Mouse (Mus musculus): ENCODE data around the gene Atxn1. TPM values are rescaled to one million over a fixed set of nuclear protein-coding genes. Genes with fewer than 3 reads are reported as not detected.
A peak's percentile ranks its signal among the peaks of the same experiment; 100 is the strongest.

Gene Atxn1
- polyA plus RNA-seq, 1 experiment from 2014 or later = 9.0 TPM

- WGBS = 88% methylated on average over 9 of the region's 9 CpGs
- H3K9ac ChIP-seq = no peak overlapping the region
- no peaks in the 10 kb centered on the region for H3K9me3 ChIP-seq
- no peaks in the 10 kb centered on the region for H3K36me3 ChIP-seq (replicated peaks)
- H3K4me1 ChIP-seq = peaks cover 12% of the 10 kb centered on the region
- no peaks in the 10 kb centered on the region for H3K27me3 ChIP-seq (replicated peaks)
- no peak overlapping the region for H3K4me2 ChIP-seq
- no peak overlapping the region for H3K4me3 ChIP-seq
- ATAC-seq (replicated peaks) = no peak
- no peak overlapping the region for H3K27ac ChIP-seq
Observed at GRCm38 (mm10) chr13:45538091-45538490, 426.7 kb downstream of the Atxn1 start.

GRCm38 (mm10) chr13:45537110-45537509 is 427.7 kb downstream of the Atxn1 start:
- H3K36me3 ChIP-seq (replicated peaks) = no peaks in the 10 kb centered on the region
- no peak overlapping the region for H3K27ac ChIP-seq
- H3K9ac ChIP-seq = no peak overlapping the region
- H3K9me3 ChIP-seq = no peaks in the 10 kb centered on the region
- H3K4me2 ChIP-seq = no peak overlapping the region
- no peak overlapping the region for H3K4me3 ChIP-seq
- H3K27me3 ChIP-seq (replicated peaks) = no peaks in the 10 kb centered on the region
- H3K4me1 ChIP-seq = peaks cover 12% of the 10 kb centered on the region
- 83% methylated on average over 9 of the region's 9 CpGs for whole genome bisulfite sequencing
- no peak for ATAC-seq (replicated peaks)

GRCm38 (mm10) chr13:45535731-45536453 is 428.9 kb downstream of the Atxn1 start:
- WGBS = 92% methylated on average over 9 of the region's 9 CpGs
- no peaks in the 10 kb centered on the region for H3K27me3 ChIP-seq (replicated peaks)
- H3K9ac ChIP-seq = no peak overlapping the region

GRCm38 (mm10) chr13:45530754-45531153 is 434.1 kb downstream of the Atxn1 start:
- no peak for ATAC-seq (replicated peaks)
- H3K27ac ChIP-seq = no peak overlapping the region; the same call in 1 of the 2 replicates
- WGBS = 28% methylated on average over 6 of the region's 6 CpGs

More at GRCm38 (mm10) chr13:45535731-45536453, 428.9 kb downstream of the Atxn1 start:
- peaks cover 13% of the 10 kb centered on the region for H3K4me1 ChIP-seq
- no peak overlapping the region for H3K4me2 ChIP-seq
- no peaks in the 10 kb centered on the region for H3K36me3 ChIP-seq (replicated peaks)
- ATAC-seq (replicated peaks) = no peak
- no peaks in the 10 kb centered on the region for H3K9me3 ChIP-seq
- no peak overlapping the region for H3K27ac ChIP-seq
- H3K4me3 ChIP-seq = no peak overlapping the region

GRCm38 (mm10) chr13:45528787-45529186 is 436.0 kb downstream of the Atxn1 start:
- Histone ChIP-seq H3K4me2 (no peak overlapping the region), H3K27ac (no peak overlapping the region), H3K36me3 (replicated peaks) (no peaks in the 10 kb centered on the region), H3K4me3 (no peak overlapping the region), H3K27me3 (replicated peaks) (no peaks in the 10 kb centered on the region), H3K9me3 (no peaks in the 10 kb centered on the region), H3K4me1 (peaks cover 13% of the 10 kb centered on the region), H3K9ac (no peak overlapping the region)
- no peak for ATAC-seq (replicated peaks)
- 78% methylated on average over 4 of the region's 4 CpGs for WGBS

More at GRCm38 (mm10) chr13:45530754-45531153, 434.1 kb downstream of the Atxn1 start:
- Histone ChIP-seq H3K9ac (no peak overlapping the region), H3K9me3 (no peaks in the 10 kb centered on the region), H3K4me2 (no peak overlapping the region), H3K4me1 (peaks cover 13% of the 10 kb centered on the region), H3K27me3 (replicated peaks) (no peaks in the 10 kb centered on the region), H3K36me3 (replicated peaks) (no peaks in the 10 kb centered on the region), H3K4me3 (no peak overlapping the region)

- Histone ChIP-seq H3K9me3 (no peaks in the 10 kb centered on the region), H3K9ac (no peak overlapping the region), H3K4me3 (no peak overlapping the region), H3K27me3 (replicated peaks) (no peaks in the 10 kb centered on the region), H3K4me1 (peaks cover 13% of the 10 kb centered on the region), H3K27ac (no peak overlapping the region), H3K4me2 (no peak overlapping the region), H3K36me3 (replicated peaks) (no peaks in the 10 kb centered on the region)
- WGBS = 90% methylated on average over 11 of the region's 11 CpGs
- no peak for ATAC-seq (replicated peaks)
Observed at GRCm38 (mm10) chr13:45527232-45527964, 437.4 kb downstream of the Atxn1 start.

- H3K27ac ChIP-seq = 0 out of 2 replicates have a peak overlapping the region, but pooled peaks have one; percentile 14
- no peaks in the 10 kb centered on the region for H3K36me3 ChIP-seq (replicated peaks)
- no peak overlapping the region for H3K9ac ChIP-seq
- H3K4me1 ChIP-seq = peaks cover 13% of the 10 kb centered on the region
- H3K27me3 ChIP-seq (replicated peaks) = no peaks in the 10 kb centered on the region
- H3K4me3 ChIP-seq = no peak overlapping the region
- no peak overlapping the region for H3K4me2 ChIP-seq
- WGBS = 32% methylated on average over 7 of the region's 7 CpGs
- no peaks in the 10 kb centered on the region for H3K9me3 ChIP-seq
- peak; percentile 30; the same call in 1 of the 2 replicates for ATAC-seq (replicated peaks)
Observed at GRCm38 (mm10) chr13:45526230-45526629, 438.6 kb downstream of the Atxn1 start.

GRCm38 (mm10) chr13:45524791-45525435 is 439.9 kb downstream of the Atxn1 start:
- Histone ChIP-seq H3K9ac (no peak overlapping the region), H3K27ac (no peak overlapping the region), H3K4me1 (peaks cover 9% of the 10 kb centered on the region), H3K27me3 (replicated peaks) (no peaks in the 10 kb centered on the region), H3K4me3 (no peak overlapping the region), H3K4me2 (no peak overlapping the region), H3K36me3 (replicated peaks) (no peaks in the 10 kb centered on the region), H3K9me3 (no peaks in the 10 kb centered on the region)
- WGBS = 88% methylated on average over 6 of the region's 6 CpGs
- no peak for ATAC-seq (replicated peaks)

- no peak overlapping the region for H3K4me3 ChIP-seq
- H3K9ac ChIP-seq = no peak overlapping the region
- no peak overlapping the region for H3K4me2 ChIP-seq
- no peak overlapping the region for H3K27ac ChIP-seq
- no peaks in the 10 kb centered on the region for H3K36me3 ChIP-seq (replicated peaks)
- 61% methylated on average over 3 of the region's 3 CpGs for WGBS
- no peaks in the 10 kb centered on the region for H3K27me3 ChIP-seq (replicated peaks)
- H3K9me3 ChIP-seq = no peaks in the 10 kb centered on the region
- H3K4me1 ChIP-seq = peaks cover 9% of the 10 kb centered on the region
- no peak for ATAC-seq (replicated peaks)
Observed at GRCm38 (mm10) chr13:45524305-45524704, 440.5 kb downstream of the Atxn1 start.

GRCm38 (mm10) chr13:45516501-45517393 is 448.1 kb downstream of the Atxn1 start:
- Histone ChIP-seq H3K9ac (peak overlapping the region; percentile 28), H3K27me3 (replicated peaks) (no peaks in the 10 kb centered on the region), H3K4me3 (peak overlapping the region; percentile 29), H3K4me2 (peak overlapping the region; percentile 52), H3K9me3 (no peaks in the 10 kb centered on the region), H3K4me1 (peaks cover 24% of the 10 kb centered on the region), H3K27ac (peak overlapping the region; percentile 71), H3K36me3 (replicated peaks) (no peaks in the 10 kb centered on the region)
- 3% methylated on average over 24 of the region's 24 CpGs for WGBS
- ATAC-seq (replicated peaks) = peak; percentile 72

GRCm38 (mm10) chr13:45514832-45515422 is 449.9 kb downstream of the Atxn1 start:
- Histone ChIP-seq H3K4me1 (peaks cover 24% of the 10 kb centered on the region), H3K4me2 (no peak overlapping the region), H3K4me3 (no peak overlapping the region), H3K27ac (no peak overlapping the region), H3K9ac (no peak overlapping the region), H3K36me3 (replicated peaks) (no peaks in the 10 kb centered on the region), H3K9me3 (no peaks in the 10 kb centered on the region), H3K27me3 (replicated peaks) (no peaks in the 10 kb centered on the region; the same call in 1 of the 2 replicates)
- ATAC-seq (replicated peaks) = no peak
- WGBS = 48% methylated on average over 8 of the region's 8 CpGs

Measured in midbrain, embryonic 15.5 days (tissue).